Mouse (Mus musculus) lung, postnatal 4 days (tissue): ENCODE results near the gene Pdgfa.

Source experiments
- DNase-seq, 2 experiments: peaks; one replicate each; pipeline ENCODE4 v3.0.0; 2021

The Pdgfa gene

GRCm38 (mm10) chr5:138994786-138995720 lies 2.1 kb downstream of the Pdgfa start:
- peak; percentile 81 to 88 for DNase-seq

DNA sequence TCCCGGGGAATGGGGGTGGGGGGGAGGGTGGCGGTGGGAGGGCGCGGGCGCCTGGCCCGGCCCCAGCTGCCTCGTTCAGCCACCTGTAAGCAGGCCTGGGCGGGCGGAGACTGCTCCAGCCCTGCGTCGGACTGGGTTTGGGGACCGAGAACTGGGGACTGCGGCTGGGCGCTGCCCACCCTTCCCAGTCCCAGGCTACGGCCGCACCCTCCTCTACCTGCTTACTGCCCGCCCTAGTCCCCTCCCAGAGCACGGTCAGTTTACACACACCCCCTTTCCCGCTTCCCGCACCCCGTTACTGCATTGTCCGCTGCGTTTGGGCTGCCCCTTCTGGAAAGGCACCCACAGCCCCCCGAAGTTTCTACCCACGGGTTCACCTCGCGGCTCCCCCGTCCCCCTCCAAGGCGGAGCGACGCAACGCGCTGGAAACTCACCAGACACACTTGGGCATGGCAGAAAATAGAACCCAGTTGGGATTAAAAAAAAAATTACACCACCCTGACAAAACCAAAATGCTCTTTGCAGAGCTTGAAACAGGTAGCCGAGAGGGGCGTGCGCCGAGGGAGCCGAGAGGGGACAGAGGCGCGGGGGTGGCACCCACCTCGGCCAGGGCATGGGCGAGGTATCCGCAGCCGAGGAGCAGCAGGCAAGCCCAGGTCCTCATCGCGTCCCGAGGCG lies 2.9 kb downstream of the Pdgfa start:
- peak; percentile 36 to 66 for DNase-seq

GRCm38 (mm10) chr5:138993371-138994107 lies 3.6 kb downstream of the Pdgfa start:
- DNase-seq, result no peak

GRCm38 (mm10) chr5:138992611-138993370 lies 4.4 kb downstream of the Pdgfa start:
- peak; percentile 37 to 45 for DNase-seq

DNA sequence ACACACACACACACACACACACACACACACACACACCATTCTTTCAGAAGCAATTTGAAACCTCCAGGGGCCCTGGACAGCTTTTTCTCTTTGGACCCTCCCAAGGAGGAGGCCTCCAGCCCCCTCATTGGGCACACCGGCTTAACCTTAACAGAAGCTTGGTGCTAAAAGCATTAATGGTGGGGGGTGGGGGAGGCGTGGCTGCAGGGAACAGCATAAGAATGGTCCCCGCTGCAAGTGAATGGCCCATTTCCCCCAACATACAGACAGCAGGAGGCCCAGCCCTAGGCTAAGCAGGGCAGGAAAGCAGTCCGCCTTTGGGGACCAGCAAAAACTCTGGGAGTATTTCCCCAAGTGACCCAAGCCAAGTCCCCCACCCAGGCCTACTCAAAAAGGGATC lies 5.4 kb downstream of the Pdgfa start:
- DNase-seq, result no peak

DNA sequence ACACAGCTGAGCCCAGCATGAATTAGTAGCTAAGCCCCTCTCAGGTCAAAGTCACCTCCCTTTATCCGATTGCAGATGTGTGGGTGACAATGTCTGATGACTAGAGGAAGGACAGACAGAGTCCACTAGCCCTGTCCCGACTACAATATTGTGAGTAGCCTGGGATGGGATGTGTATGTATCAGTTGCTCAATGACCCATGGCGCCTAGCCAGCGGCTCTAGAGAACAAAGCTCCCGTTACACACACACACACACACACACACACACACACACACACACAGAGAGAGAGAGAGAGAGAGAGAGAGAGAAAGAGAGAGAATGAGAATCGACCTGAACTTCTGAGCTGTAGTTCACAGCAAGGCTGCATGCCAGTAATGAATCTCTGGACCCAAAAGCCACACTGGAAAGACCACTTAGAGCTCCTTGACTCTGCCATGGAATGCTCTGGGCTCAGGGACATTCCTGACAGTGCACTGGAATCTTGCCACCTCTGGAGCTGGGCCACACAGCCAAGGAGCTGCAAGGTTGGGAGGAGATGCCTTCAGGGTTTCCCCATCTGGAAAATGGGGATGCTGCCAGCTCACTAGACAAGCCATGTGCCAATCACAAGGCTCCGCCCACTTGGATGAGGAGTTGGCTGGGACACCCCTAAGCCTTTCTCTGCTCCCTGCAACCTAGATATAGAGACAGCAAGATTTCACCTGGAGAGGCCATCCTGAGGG lies 6.3 kb downstream of the Pdgfa start:
- DNase-seq, result peak; percentile 77 to 89

DNA sequence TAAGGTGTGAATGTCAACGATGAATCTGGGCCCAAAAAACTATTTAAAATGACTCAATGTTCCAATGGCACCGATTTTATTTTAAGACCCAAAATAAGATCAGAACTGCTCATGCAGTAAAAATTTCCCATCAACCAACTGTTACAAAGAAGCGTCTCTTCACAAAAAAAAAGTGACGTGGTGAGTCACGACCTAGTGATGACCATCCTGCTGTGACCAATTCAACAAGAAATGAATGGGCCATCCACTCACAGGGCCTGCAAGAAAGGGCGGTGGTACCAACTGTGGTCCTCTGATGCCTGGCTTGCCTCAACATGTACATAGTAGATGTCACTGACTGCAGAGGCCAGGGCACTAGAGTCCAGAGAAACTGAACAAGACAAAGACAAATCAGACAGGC lies 7.6 kb downstream of the Pdgfa start:
- no peak for DNase-seq

GRCm38 (mm10) chr5:138988764-138989163 lies 8.4 kb downstream of the Pdgfa start:
- peak; percentile 81 to 90 for DNase-seq

DNA sequence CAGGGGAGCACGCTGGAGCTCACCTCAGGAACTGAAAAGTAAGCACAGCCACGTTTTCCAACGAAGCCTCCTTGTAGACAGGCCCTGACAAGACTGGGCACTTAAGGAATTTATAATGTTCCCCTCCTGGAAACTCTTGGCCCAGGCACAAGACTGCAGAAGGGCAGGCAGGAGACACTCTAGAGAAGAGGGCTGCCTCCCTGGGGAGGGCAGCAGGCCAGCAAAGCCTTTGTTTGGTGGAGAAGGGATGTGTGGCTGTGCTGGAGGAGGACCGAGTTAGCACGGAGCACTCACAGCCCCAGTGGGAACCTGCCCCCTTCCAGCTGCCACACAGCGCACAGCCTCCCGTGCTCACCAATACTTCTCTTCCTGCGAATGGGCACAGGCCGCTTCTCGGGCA lies 9.2 kb downstream of the Pdgfa start:
- peak; percentile 35 to 72 for DNase-seq

DNA sequence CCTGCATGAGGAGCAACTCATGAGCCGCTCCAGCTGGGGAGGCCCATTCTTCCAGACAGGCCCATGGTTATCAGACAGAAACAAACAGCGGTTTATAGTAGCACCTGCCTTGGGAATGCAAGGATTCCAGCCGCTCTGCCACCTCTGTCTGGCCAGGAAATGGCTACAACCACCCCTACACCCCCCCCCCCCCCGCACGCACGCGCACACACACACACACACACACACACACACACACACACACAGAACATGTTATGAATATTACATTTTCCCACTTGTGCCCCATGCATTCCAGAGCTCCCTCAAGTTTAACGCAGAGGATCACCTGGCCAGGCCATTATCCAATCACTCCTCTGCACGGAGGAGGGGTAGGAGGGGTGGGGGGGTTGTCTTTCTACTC lies 15.2 kb downstream of the Pdgfa start:
- DNase-seq, result no peak

GRCm38 (mm10) chr5:138980608-138981007 lies 16.6 kb downstream of the Pdgfa start:
- DNase-seq, result peak in 1 of 2 experiments; percentile 39

- peak; percentile 23 to 64 for DNase-seq
These were observed 17.3 kb downstream of the Pdgfa start for GRCm38 (mm10) chr5:138979840-138980239.

GRCm38 (mm10) chr5:138977759-138978158 lies 19.4 kb downstream of the Pdgfa start:
- DNase-seq, result peak; percentile 31 to 76

DNA sequence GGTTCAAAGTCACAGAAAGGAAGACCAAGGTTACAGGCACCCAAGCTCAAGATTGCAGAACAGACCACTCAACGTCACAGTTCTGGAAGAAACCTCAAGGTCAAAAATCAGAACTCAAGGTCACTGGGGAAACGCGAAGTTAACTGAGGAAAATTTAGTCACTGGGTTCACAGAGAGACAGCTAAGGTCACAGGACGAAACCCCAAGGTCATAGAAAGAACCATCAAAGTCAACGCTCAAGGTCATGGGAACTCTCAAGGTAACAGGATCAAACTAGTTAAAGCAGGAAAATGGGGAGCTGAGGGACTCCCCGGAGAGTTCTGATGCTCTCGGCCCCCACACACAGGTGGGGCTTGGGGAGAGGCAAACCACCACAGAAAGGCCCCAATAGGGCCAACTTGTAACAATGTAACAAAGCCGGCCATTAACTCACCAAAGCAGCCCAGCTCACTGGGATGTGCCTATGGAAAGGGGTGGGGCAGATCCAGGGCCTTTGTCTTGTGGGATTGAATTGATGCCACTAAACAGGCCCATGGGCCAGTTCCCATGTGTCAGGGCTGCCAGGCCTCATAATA lies 22.2 kb downstream of the Pdgfa start:
- DNase-seq, result no peak

DNA sequence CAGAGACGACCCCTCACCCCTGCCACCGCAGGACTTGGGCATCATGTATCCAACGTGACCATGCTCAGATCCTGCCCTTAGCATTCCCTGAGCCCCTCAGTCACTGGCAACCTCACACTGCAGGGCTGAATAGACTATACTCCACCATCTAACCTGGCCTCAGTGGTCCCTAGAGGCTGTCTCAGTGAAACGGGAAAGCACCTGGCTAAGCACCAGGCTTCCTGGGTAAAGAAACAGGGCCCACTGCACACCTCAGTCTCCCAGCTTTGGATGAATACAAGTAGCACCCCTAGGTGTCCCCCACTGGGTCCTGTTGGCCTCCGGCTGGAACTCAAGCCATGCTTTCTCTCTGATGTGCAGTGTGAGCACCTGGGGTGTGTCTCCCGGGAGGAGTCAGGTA lies 23.7 kb downstream of the Pdgfa start:
- DNase-seq, result no peak

- no peak for DNase-seq
These were observed 25.8 kb downstream of the Pdgfa start for GRCm38 (mm10) chr5:138971405-138971804.

DNA sequence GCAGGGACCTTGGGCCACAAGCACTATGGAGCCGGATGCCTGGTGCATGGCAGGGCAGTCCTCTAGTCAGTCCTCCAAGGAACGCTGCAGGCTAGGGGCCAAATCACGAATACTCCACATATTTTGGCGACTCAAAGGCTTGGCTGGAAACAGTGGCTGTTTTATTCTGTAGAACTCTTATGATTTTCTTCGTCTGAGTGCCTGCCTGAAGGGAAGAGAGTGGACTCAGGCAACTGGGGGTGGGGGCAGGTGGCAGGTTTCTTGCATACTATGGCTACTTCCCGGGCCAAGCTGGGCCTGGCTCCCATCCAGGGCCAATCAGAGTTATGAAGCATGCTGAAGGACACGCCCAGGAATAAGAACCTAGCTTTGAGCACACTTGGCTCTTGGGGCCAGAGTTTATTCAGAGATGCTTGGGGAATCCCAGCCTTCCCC lies 27.1 kb downstream of the Pdgfa start:
- peak; percentile 70 to 92 for DNase-seq

DNA sequence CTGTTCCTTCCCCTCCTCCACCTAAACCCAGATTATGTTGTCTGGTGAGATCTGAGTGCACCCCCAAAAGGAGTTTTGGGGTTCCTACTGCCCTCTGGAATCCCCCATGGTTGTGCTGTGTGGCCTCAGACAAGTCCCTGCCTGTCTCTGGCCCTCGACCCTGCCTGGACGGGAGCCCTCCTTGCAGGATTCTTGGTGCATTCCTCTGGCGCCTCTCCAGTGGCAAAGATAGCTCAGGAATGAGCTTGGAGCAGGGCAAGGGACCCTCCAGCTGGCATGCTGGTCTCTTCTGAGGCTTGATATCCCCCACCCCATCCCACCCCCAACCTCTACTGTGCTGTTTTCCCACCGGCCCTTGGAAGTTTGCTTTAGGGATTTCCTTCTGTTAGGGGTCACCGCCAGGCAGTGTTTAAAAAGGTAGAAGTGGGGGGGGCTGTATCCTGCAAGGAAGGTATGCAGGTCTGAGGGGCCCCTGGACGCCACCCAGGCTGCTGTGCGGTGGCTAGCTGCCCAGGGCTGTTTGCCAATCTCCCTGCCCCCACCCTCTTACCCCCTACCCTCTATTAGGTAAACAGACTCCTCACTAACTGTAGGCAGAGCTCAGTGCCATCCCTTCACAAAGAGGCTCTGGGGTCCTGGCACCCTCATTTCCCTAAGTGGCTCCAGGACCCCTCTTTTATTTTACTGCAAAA lies 31.0 kb downstream of the Pdgfa start:
- DNase-seq, result peak; percentile 34 to 77

DNA sequence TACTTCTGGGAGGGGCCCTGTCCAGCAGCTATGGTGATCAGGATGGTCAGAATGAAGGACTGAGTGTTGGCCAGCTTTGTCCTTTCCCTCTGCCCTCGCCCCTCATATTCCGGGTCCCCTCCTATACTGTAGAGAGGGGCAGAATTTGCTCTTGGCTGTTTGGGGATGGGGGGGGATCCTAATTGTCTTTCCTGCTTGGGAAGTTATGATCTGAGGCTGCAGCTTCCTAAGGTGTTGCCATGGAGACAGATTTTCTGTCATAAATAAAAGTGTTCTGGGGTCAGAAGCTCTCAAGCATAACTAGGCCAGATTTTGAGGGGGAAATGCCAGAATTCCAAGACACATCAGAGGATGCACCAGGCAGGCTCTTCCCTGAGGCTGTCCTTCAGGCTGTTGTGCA lies 31.6 kb downstream of the Pdgfa start:
- DNase-seq, result no peak

DNA sequence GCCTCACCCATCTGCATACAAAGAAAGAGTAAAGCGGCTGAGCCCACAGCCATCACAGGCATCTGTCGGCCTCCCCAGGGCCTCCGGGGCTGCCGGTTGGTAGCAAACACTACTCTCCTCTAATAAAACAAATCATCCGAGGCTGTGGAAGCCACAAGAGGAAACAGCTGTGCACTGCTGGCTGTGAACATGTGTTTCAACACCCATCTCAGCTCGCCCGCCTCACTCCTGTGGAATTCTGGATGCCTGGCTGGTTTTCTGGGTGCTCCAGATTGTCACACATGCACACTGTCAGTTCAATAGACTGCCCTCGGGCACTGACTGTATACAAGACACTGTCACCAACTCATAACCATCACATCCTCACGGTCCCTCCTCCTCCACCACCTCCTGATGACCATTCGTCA lies 40.7 kb downstream of the Pdgfa start:
- DNase-seq, result peak; percentile 42 to 74

GRCm38 (mm10) chr5:138953986-138954385 lies 43.2 kb downstream of the Pdgfa start:
- DNase-seq, result no peak
